Mouse (Mus musculus) cerebellum, adult 11 months (tissue): ENCODE results near the gene Ybey.

Experiments used
- DNase-seq: peaks from one replicate; pipeline ENCODE4 v3.0.0; 2022

The Ybey gene

GRCm38 (mm10) chr10:76468203-76469162 is at the start of gene Ybey, which contains the start of gene Mcm3ap:
TSS of gene Ybey (minus strand) at chr10:76469114.
TSS of gene Mcm3ap (plus strand) at chr10:76468927.
- peak; percentile 85 for DNase-seq

DNA sequence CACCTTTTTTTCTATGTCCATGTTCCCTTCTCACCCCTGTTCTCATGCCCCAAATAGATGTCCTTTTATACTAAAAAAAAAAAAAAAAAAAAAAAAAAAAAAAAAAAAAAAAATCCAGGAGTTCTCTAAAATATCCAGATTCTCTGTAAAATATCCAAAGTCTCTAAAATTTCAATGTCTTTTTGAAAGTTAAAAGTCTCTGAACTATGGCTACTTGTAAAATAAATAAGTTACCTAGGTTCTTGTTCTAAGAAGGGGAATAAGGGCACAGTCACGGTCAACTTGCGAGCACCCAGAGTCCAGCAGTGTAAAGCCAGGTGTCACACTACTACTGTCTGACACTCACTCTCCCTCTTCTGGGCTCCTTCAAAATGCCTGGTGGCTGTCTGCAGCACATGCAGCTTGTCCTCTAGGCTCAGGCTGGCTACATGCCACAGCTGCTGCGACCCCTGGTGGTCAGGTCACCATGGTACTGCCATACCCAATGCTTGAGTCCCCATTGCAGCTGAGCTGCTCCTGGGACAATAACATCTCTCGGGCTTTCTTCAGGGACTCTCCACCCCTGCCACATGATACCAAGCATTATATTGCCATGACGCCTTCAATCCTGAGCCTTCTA is 44.2 kb upstream of the Ybey start:
- peak; percentile 33 for DNase-seq

DNA sequence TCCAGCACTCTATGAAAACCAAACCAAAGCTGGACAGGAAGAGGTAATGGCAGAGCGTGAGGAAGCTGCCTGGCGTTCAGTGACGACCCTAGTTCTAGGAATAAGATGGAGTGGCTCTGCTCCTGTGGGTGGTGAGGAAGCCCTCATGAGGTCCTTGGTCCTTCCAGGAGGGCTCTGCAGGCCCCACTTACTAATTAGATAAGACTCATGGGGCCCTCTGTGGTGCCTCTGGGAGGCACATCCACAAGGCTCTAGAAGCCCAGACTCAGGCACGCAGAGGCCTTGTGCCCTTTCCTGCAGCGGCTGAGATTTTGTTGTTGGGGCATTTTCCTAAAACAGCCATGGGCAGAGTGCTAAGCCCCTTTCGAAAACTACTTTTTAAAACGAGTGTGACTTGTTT is 37.0 kb upstream of the Ybey start:
- no peak for DNase-seq

GRCm38 (mm10) chr10:76504271-76504943 is 35.5 kb upstream of the Ybey start:
- DNase-seq = no peak

- no peak for DNase-seq
Observed at GRCm38 (mm10) chr10:76497522-76497921, 28.6 kb upstream of the Ybey start.

- DNase-seq = no peak
Observed at GRCm38 (mm10) chr10:76496366-76496765, 27.5 kb upstream of the Ybey start.

GRCm38 (mm10) chr10:76495501-76495900 is 26.6 kb upstream of the Ybey start:
- DNase-seq = no peak

DNA sequence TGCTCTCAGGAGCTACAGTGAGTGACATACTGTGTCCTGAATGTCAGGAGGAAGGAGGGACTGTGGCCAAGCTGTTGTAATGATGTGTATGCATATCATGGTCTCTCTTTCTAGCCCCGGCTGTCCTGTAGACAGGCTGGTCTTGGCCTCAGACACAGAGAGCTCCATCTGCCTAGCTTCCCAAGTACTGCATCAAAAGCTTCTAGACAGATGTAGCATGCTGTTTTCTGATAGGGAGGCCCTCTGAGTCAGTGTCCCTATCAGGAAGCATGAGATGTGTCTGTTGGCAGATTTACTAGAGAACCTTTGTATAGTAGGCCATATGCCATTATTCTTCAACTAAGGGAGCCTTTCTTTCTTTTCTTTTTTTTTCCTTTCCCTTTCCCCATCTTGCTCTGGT is 24.6 kb upstream of the Ybey start:
- no peak for DNase-seq

DNA sequence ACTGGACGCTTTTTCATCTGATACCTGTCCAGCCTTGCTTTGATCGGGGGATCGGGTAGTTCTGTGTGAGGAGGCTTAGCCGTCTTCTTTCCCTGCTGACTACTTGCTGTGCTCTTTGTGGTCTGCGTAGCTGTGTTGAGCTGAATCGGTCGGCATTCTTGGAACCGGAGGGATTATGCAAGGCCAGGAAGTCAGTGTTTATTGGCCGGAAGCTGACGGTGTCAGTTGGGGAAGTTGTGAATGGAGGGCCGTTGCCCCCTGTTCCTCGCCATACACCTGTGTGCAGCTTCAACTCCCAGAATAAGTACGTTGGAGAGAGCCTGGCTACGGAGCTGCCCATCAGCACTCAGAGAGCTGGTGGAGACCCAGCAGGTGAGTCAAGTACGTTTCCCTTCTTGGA is 20.3 kb upstream of the Ybey start:
- DNase-seq = no peak

DNA sequence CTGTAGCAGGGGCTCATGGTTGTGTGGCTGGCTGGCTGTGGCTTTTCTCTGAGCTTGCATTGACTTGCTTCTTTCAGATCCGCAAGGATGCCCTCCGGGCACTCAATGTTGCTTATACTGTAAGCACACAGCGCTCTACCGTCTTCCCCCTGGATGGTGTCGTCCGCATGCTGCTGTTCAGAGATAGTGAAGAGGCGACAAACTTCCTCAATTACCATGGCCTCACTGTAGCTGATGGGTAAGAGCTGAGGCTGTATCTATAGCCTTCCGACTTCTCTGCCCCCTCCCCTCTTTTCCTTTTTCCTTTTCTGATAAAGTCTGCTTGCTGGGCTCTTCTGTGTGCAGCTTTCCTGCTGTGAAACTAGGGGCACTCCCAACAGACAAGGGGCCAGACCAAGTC is 19.4 kb upstream of the Ybey start:
- DNase-seq = no peak

DNA sequence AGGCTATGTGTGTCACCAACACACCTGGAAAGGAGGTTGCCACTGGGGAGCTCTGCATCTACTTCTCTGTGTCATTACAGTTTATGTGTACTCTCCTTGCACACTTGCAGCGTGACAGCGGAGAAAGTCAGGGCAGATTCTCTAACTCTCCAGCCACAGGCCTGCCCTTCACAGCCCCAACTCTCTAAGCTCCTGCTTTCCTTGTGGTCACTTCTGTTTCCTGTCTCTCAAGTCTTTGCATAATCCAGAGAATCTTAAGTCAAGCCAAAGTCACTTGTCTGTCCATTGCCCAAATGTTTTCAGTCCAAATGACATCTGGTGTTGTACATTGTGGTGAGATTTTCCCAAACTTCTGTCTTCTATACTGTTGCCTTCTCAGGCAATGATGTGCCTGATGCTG is 17.4 kb upstream of the Ybey start:
- DNase-seq = no peak

GRCm38 (mm10) chr10:76481480-76481879 is 12.6 kb upstream of the Ybey start:
- no peak for DNase-seq

GRCm38 (mm10) chr10:76480851-76481250 is 11.9 kb upstream of the Ybey start:
- DNase-seq = no peak

DNA sequence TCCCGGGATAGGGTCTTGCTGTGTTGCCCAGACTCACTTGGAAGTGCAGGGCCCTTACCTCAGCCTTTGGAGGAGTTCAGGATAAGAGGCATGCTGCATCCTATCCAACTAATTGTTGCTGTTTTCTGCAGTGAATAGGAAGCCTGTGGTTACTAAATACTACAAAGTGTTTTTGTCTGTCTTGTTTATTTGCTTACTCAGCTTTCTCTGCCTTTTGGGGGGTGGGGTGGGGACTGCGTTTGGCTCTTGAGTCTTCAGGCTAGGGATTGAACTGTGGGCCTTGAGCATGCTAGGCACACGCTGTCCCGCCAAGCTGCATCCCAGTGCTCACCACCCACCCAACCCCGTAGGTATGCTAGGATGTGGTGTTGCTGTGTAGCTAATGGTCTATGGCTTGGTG is 4.8 kb upstream of the Ybey start:
- DNase-seq = no peak

DNA sequence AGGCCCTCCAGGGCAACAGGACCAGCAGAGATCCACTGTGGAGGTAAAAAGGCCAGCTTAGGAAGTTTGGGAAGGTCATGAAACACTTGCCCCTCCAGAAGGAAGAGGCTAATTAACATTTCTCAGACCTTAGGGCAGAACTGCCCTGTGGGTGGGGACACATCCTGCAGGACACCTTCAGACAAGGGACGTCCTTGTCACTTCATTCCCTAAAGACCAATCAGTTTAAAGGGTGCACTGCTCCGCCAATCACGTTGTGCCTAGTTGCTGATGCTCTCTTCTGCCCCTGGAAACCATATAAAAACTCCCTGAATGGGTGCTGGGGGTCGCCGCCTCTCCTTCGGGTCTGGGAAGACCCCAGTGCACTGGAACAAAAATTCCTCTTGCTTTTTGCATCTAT is 6.2 kb downstream of the Ybey start:
- DNase-seq = no peak

DNA sequence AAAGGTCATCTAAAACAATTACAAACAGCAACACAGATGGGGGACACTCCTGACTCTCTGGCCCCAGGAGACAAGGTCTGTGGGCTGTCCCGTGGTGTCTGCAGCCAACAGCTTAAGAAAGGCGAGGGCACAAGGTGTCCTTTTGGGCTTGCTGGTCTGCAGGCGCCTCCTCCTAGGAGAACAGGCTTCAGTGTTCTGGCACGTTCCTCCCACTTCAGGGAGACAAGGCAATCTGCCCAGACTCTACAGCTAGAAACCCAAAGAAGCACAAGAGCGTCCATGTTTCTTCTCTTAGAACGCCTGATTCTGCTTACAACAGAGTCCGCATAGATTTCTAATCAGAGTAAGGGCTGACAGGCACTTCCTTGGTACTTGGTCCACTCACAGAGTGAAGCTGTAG is 6.6 kb downstream of the Ybey start:
- DNase-seq = no peak

- DNase-seq = no peak
Observed at GRCm38 (mm10) chr10:76461255-76461654, 7.7 kb downstream of the Ybey start.

DNA sequence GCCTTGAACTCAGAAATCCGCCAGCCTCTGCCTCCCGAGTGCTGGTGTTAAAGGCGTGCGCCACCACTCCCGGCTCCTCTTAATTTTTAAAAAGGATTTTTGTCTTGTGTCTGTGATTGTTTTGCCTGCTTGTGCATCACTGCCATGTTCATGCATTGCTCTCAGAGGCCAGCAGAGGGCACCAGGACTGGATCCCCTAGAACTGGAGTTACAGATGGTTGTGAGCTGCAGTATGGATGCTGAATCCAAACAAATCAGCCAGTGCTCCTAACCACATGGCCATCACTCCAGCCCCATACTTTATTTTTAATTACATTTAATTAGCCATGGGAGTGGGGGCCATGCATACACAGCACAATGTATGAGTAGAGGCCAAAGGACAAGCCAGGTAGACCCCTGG is 13.6 kb downstream of the Ybey start:
- DNase-seq = no peak

GRCm38 (mm10) chr10:76448851-76449250 is 20.1 kb downstream of the Ybey start, which contains the start of gene 2610028H24Rik:
TSS of gene 2610028H24Rik (plus strand) at chr10:76449081.
- DNase-seq = no peak

- DNase-seq = no peak
Observed at GRCm38 (mm10) chr10:76447406-76448229, 21.3 kb downstream of the Ybey start.

DNA sequence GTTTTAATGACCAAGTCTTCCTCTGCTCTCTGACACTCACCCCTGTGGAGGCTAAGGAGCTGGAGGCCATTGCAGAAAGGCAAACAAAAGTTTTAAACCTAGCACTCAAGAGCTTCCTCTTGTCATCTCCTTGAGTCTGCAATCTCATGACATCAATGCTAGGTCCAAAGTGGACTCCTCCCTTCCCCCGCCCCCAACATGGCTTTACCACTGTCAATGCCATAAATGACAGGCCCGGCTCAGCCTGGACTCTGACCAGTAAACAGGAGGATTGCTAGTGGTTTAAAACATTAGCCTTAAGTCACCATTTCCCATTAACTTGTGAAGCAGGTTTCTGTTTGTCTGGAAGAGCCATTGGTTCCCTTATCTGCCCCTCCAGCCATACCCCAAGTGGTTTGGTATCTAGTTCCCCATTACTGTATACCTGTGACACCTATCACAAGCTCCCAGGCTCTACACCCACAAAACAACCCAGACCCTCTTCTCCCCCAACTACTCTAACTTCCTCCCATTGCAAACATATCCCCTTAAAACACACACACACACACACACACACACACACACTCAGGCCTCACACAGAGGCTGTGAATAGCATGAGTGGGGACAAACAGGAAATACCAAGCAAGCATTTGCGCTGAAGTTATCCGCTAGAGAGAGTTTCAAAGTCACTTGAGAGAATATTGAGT is 22.8 kb downstream of the Ybey start:
- no peak for DNase-seq
